Mouse (Mus musculus) heart, adult 11 months (tissue): Measurements from ENCODE around the gene Eif4g3.

Experiments used
- DNase-seq: peaks from one replicate; pipeline ENCODE4 v3.0.0; 2022

Gene Eif4g3

GRCm38 (mm10) chr4:138246756-138247665 is 254.2 kb downstream of the Eif4g3 start:
- peak; percentile 89 for DNase-seq

GRCm38 (mm10) chr4:138250088-138250960 is 257.5 kb downstream of the Eif4g3 start, which contains the start of the genes Sh2d5 and Kif17:
Gene Sh2d5, plus strand, starts transcription at chr4:138250403.
Gene Kif17, plus strand, starts transcription at chr4:138250435.
- peak; percentile 97 for DNase-seq

- DNase-seq, result no peak
Measured at GRCm38 (mm10) chr4:138251819-138252218, 259.0 kb downstream of the Eif4g3 start.

GRCm38 (mm10) chr4:138252231-138252630 is 259.4 kb downstream of the Eif4g3 start:
- no peak for DNase-seq

- no peak for DNase-seq
Measured at GRCm38 (mm10) chr4:138257116-138257687, 264.4 kb downstream of the Eif4g3 start.
